Mouse (Mus musculus) telencephalon, adult 2 months (tissue): Measurements from ENCODE around the gene Cdcp1.

Experiments used
- DNase-seq: peaks from one replicate; pipeline ENCODE4 v3.0.0-alpha.2; 2011; ENCODE audit warnings: low read depth, low spot score

Cdcp1 gene

GRCm38 (mm10) chr9:123215621-123216440, at the start of gene Cdcp1:
Gene Cdcp1, minus strand, starts transcription at chr9:123216038.
- no peak for DNase-seq

GRCm38 (mm10) chr9:123260611-123261021, 44.8 kb upstream of the Cdcp1 start, which contains the start of gene Tmem158:
Gene Tmem158, minus strand, starts transcription at chr9:123260764.
- DNase-seq, result no peak

GRCm38 (mm10) chr9:123259896-123260610, 44.2 kb upstream of the Cdcp1 start:
- DNase-seq, result no peak

GRCm38 (mm10) chr9:123259461-123259895, 43.6 kb upstream of the Cdcp1 start:
- DNase-seq, result no peak

GRCm38 (mm10) chr9:123258796-123259195, 43.0 kb upstream of the Cdcp1 start:
- DNase-seq, result no peak

GRCm38 (mm10) chr9:123255736-123256135, 39.9 kb upstream of the Cdcp1 start:
- DNase-seq, result peak; percentile 67

- no peak for DNase-seq
These were observed 32.2 kb upstream of the Cdcp1 start for GRCm38 (mm10) chr9:123247992-123248391.

- DNase-seq, result no peak
These were observed 29.3 kb upstream of the Cdcp1 start for GRCm38 (mm10) chr9:123245146-123245545.

GRCm38 (mm10) chr9:123243988-123244387, 28.1 kb upstream of the Cdcp1 start:
- DNase-seq, result peak; percentile 76

GRCm38 (mm10) chr9:123241191-123241590, 25.4 kb upstream of the Cdcp1 start:
- DNase-seq, result no peak

- DNase-seq, result no peak
These were observed 24.9 kb upstream of the Cdcp1 start for GRCm38 (mm10) chr9:123240751-123241150.

- DNase-seq, result no peak
These were observed 24.4 kb upstream of the Cdcp1 start for GRCm38 (mm10) chr9:123240271-123240670.

- no peak for DNase-seq
These were observed 23.8 kb upstream of the Cdcp1 start for GRCm38 (mm10) chr9:123239651-123240050.

- DNase-seq, result no peak
These were observed 22.6 kb upstream of the Cdcp1 start for GRCm38 (mm10) chr9:123238256-123239045.

GRCm38 (mm10) chr9:123237739-123238138, 21.9 kb upstream of the Cdcp1 start:
- DNase-seq, result no peak

- DNase-seq, result no peak
These were observed 19.8 kb upstream of the Cdcp1 start for GRCm38 (mm10) chr9:123235621-123236020.

GRCm38 (mm10) chr9:123229826-123230225, 14.0 kb upstream of the Cdcp1 start:
- no peak for DNase-seq

GRCm38 (mm10) chr9:123228671-123229070, 12.8 kb upstream of the Cdcp1 start:
- DNase-seq, result no peak

- no peak for DNase-seq
These were observed 11.4 kb upstream of the Cdcp1 start for GRCm38 (mm10) chr9:123227106-123227750.

GRCm38 (mm10) chr9:123224863-123225431, 9.1 kb upstream of the Cdcp1 start:
- DNase-seq, result no peak

- peak; percentile 87 for DNase-seq
These were observed 4.0 kb upstream of the Cdcp1 start for GRCm38 (mm10) chr9:123219826-123220225.
